Mouse (Mus musculus) CD8-positive naive resting alpha-beta T cell, adult 57 days (primary cell): ENCODE results near the gene Ptbp2. TPM values are rescaled to one million over a fixed set of nuclear protein-coding genes. Genes with fewer than 3 reads are reported as not detected.

ENCODE experiments used
- total RNA-seq: library from RNA; stranded (reverse); gene quantifications from one replicate; pipeline ENCODE4 v1.2.4, GENCODE M21; 2023

The Ptbp2 gene
- 88.6 TPM for total RNA-seq

GRCm38 (mm10) chr3:119784366-119784765 is at the start of gene Ptbp2:
Gene Ptbp2 (minus strand): TSS chr3:119784466.

